Mouse (Mus musculus): ENCODE measurements around the gene Map2k4.

DNA sequence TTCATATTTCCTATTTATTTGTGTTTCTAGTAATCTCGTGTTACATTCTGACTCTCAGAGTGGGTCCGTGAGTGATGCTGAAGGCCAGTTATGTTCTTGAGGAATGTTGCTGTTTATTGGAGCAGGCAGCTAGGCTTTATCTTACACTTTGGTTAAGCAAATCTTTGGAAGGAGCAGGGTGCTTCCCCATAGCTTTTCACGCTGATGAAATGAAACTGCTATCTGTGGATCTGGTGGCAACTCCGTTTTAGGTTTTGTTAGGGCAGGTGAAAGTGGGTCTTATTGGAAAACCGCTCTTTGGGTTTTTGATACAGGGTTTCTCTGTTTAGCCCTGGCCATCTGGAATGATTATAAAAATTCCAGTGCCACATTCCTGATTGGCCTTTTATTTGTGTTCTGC is 24.0 kb upstream of the Map2k4 start:
- TF ChIP-seq POLR2A (IDR thresholded peaks at IDR 0.05; ENCODE audit: insufficient read depth, low read depth, low read length) (no peak), CTCF (IDR thresholded peaks at IDR 0.05; ENCODE audit: insufficient read depth, low read depth, low read length) (no peak)
